Mouse (Mus musculus): ENCODE measurements around the gene Arih1. TPM values are rescaled to one million over a fixed set of nuclear protein-coding genes. Genes with fewer than 3 reads are reported as not detected.
A peak's percentile ranks its signal among the peaks of the same experiment; 100 is the strongest.

Arih1 gene
- 9.1 and 11.6 TPM in 2 replicates for polyA plus RNA-seq (2012; rRNA removed)
- polyA plus RNA-seq (2014; fragmentation: Nextera tagmentation; extraction: Ambion mirVana), result 5.8 and 6.7 TPM in 2 replicates

GRCm38 (mm10) chr9:59486549-59487065, at the start of gene Arih1:
Arih1 (minus strand) TSS chr9:59486618.
- Histone ChIP-seq H3K9me3 (ENCODE audit: control insufficient read depth, low read length) (no peaks in the 10 kb centered on the region), H3K9ac (replicated peaks) (peak within 1 kb of the TSS; percentile 87), H3K36me3 (replicated peaks; ENCODE audit: control insufficient read depth, insufficient read depth, low read depth) (no peaks in the 10 kb centered on the region), H3K27ac (peak within 1 kb of the TSS; percentile 81), H3K4me3 (ENCODE audit: insufficient read depth in 1 of 2, low read depth in 2 of 2, low read length in 2 of 2) (peak within 1 kb of the TSS; percentile 85 to 94), H3K4me2 (ENCODE audit: low read depth) (peak within 1 kb of the TSS; percentile 95), H3K27me3 (ENCODE audit: control insufficient read depth, insufficient read depth, low read length) (no peaks in the 10 kb centered on the region), H3K4me1 (replicated peaks; ENCODE audit: control insufficient read depth in 2 of 2, insufficient read depth in 2 of 2, low read length in 1 of 2) (peaks cover 8 to 9% of the 10 kb centered on the region in 2 experiments)
- ATAC-seq (ENCODE audit: insufficient read depth), result peak; percentile 93
- WGBS (ENCODE audit: insufficient replicate concordance), result under 1% methylated on average over 52 of the region's 56 CpGs
- peak; percentile 94 to 95 (median 95) for DNase-seq (ENCODE audit: low read depth in 3 of 3, low spot score in 3 of 3)
- TF ChIP-seq CTCF (IDR thresholded peaks at IDR 0.05; ENCODE audit: low read depth), result no peak
- TF ChIP-seq EP300 (IDR thresholded peaks at IDR 0.05; ENCODE audit: low read depth), result no peak

GRCm38 (mm10) chr9:59533889-59534288, 47.5 kb upstream of the Arih1 start:
- no peak overlapping the region for H3K9ac ChIP-seq (replicated peaks)
- DNase-seq (ENCODE audit: low read depth in 3 of 3, low spot score in 3 of 3) (no peak), ATAC-seq (ENCODE audit: insufficient read depth) (no peak)
- no peak overlapping the region for H3K27ac ChIP-seq
- H3K4me1 ChIP-seq (replicated peaks; ENCODE audit: control insufficient read depth in 2 of 2, insufficient read depth in 2 of 2, low read length in 1 of 2), result peaks cover 0 to 2% of the 10 kb centered on the region in 2 experiments; a peak in 1 of 4 replicates
- no peak overlapping the region for H3K4me2 ChIP-seq (ENCODE audit: low read depth)
- no peaks in the 10 kb centered on the region for H3K36me3 ChIP-seq (replicated peaks; ENCODE audit: control insufficient read depth, insufficient read depth, low read depth)
- TF ChIP-seq CTCF (IDR thresholded peaks at IDR 0.05; ENCODE audit: low read depth), result no peak
- TF ChIP-seq EP300 (IDR thresholded peaks at IDR 0.05; ENCODE audit: low read depth), result no peak
- H3K27me3 ChIP-seq (ENCODE audit: control insufficient read depth, insufficient read depth, low read length), result no peaks in the 10 kb centered on the region
- no peak overlapping the region for H3K4me3 ChIP-seq (ENCODE audit: insufficient read depth in 1 of 2, low read depth in 2 of 2, low read length in 2 of 2)
- no peaks in the 10 kb centered on the region for H3K9me3 ChIP-seq (ENCODE audit: control insufficient read depth, low read length)
- WGBS (ENCODE audit: insufficient replicate concordance), result 56% methylated on average over 4 of the region's 4 CpGs

GRCm38 (mm10) chr9:59533422-59533821, 47.0 kb upstream of the Arih1 start:
- no peak overlapping the region for H3K27ac ChIP-seq

GRCm38 (mm10) chr9:59531645-59532044, 45.2 kb upstream of the Arih1 start:
- no peak overlapping the region for H3K9ac ChIP-seq (replicated peaks)
- H3K4me3 ChIP-seq (ENCODE audit: insufficient read depth in 1 of 2, low read depth in 2 of 2, low read length in 2 of 2), result no peak overlapping the region
- H3K27me3 ChIP-seq (ENCODE audit: control insufficient read depth, insufficient read depth, low read length), result no peaks in the 10 kb centered on the region
- WGBS (ENCODE audit: insufficient replicate concordance), result 54% methylated on average over 5 of the region's 5 CpGs
- H3K4me1 ChIP-seq (replicated peaks; ENCODE audit: control insufficient read depth in 2 of 2, insufficient read depth in 2 of 2, low read length in 1 of 2), result no peaks in the 10 kb centered on the region
- ATAC-seq (ENCODE audit: insufficient read depth) (no peak), DNase-seq (ENCODE audit: low read depth in 3 of 3, low spot score in 3 of 3) (no peak)
- no peaks in the 10 kb centered on the region for H3K9me3 ChIP-seq (ENCODE audit: control insufficient read depth, low read length)
- TF ChIP-seq EP300 (IDR thresholded peaks at IDR 0.05; ENCODE audit: low read depth) (no peak), CTCF (IDR thresholded peaks at IDR 0.05; ENCODE audit: low read depth) (no peak)
- no peak overlapping the region for H3K4me2 ChIP-seq (ENCODE audit: low read depth)
- no peaks in the 10 kb centered on the region for H3K36me3 ChIP-seq (replicated peaks; ENCODE audit: control insufficient read depth, insufficient read depth, low read depth)
- no peak overlapping the region for H3K27ac ChIP-seq

More at GRCm38 (mm10) chr9:59533422-59533821, 47.0 kb upstream of the Arih1 start:
- Histone ChIP-seq H3K4me3 (ENCODE audit: insufficient read depth in 1 of 2, low read depth in 2 of 2, low read length in 2 of 2) (no peak overlapping the region), H3K4me1 (replicated peaks; ENCODE audit: control insufficient read depth in 2 of 2, insufficient read depth in 2 of 2, low read length in 1 of 2) (peaks cover 0 to 2% of the 10 kb centered on the region in 2 experiments; a peak in 1 of 4 replicates), H3K4me2 (ENCODE audit: low read depth) (no peak overlapping the region), H3K36me3 (replicated peaks; ENCODE audit: control insufficient read depth, insufficient read depth, low read depth) (no peaks in the 10 kb centered on the region), H3K27me3 (ENCODE audit: control insufficient read depth, insufficient read depth, low read length) (no peaks in the 10 kb centered on the region), H3K9me3 (ENCODE audit: control insufficient read depth, low read length) (no peaks in the 10 kb centered on the region), H3K9ac (replicated peaks) (no peak overlapping the region)
- TF ChIP-seq EP300 (IDR thresholded peaks at IDR 0.05; ENCODE audit: low read depth) (no peak), CTCF (IDR thresholded peaks at IDR 0.05; ENCODE audit: low read depth) (no peak)
- DNase-seq (ENCODE audit: low read depth in 3 of 3, low spot score in 3 of 3) (no peak), ATAC-seq (ENCODE audit: insufficient read depth) (no peak)
- 48% methylated on average over 2 of the region's 2 CpGs for WGBS (ENCODE audit: insufficient replicate concordance)

- ATAC-seq (ENCODE audit: insufficient read depth) (no peak), DNase-seq (ENCODE audit: low read depth in 3 of 3, low spot score in 3 of 3) (no peak)
- TF ChIP-seq EP300 (IDR thresholded peaks at IDR 0.05; ENCODE audit: low read depth) (no peak), CTCF (IDR thresholded peaks at IDR 0.05; ENCODE audit: low read depth) (no peak)
- no peaks in the 10 kb centered on the region for H3K4me1 ChIP-seq (replicated peaks; ENCODE audit: control insufficient read depth in 2 of 2, insufficient read depth in 2 of 2, low read length in 1 of 2)
- no peak overlapping the region for H3K9ac ChIP-seq (replicated peaks)
- H3K4me3 ChIP-seq (ENCODE audit: insufficient read depth in 1 of 2, low read depth in 2 of 2, low read length in 2 of 2), result no peak overlapping the region
- H3K27ac ChIP-seq, result no peak overlapping the region
- 56% methylated on average over 2 of the region's 2 CpGs for whole genome bisulfite sequencing (ENCODE audit: insufficient replicate concordance)
- no peaks in the 10 kb centered on the region for H3K27me3 ChIP-seq (ENCODE audit: control insufficient read depth, insufficient read depth, low read length)
- no peaks in the 10 kb centered on the region for H3K9me3 ChIP-seq (ENCODE audit: control insufficient read depth, low read length)
- no peak overlapping the region for H3K4me2 ChIP-seq (ENCODE audit: low read depth)
- H3K36me3 ChIP-seq (replicated peaks; ENCODE audit: control insufficient read depth, insufficient read depth, low read depth), result no peaks in the 10 kb centered on the region
Observed at GRCm38 (mm10) chr9:59528274-59528673, 41.9 kb upstream of the Arih1 start.
